Mouse (Mus musculus) brain, embryonic 14.5 days (tissue): ENCODE results near the gene Park7. TPM values are rescaled to one million over a fixed set of nuclear protein-coding genes. Genes with fewer than 3 reads are reported as not detected.
"Not testable (repeated sequence)": the region's sequence is repeated elsewhere in the genome, so short reads cannot be mapped to it uniquely, and the experiment has no call there.

ENCODE experiments used
- DNase-seq: peaks from one replicate; pipeline ENCODE4 v3.0.0-alpha.2; 2011; ENCODE audit warnings: low read depth
- CTCF ChIP-seq: fragments of 200-500 bp; IDR thresholded peaks from 2 replicates; pipeline ENCODE4 v1.5.1; 2012; ENCODE audit warnings: inconsistent platforms, mild to moderate bottlenecking, moderate library complexity, borderline replicate concordance; ENCODE audit not compliant: insufficient read depth, insufficient read length; ENCODE audit errors: extremely low read depth
- POLR2A ChIP-seq: fragments of 200-500 bp; IDR thresholded peaks from 2 replicates; pipeline ENCODE4 v1.6.1; 2012; ENCODE audit warnings: mild to moderate bottlenecking, inconsistent platforms, borderline replicate concordance; ENCODE audit not compliant: poor library complexity, insufficient read depth, insufficient read length, severe bottlenecking; ENCODE audit errors: extremely low read depth
- polyA plus RNA-seq: library from polyadenylated mRNA; depleted of rRNA; stranded (reverse); fragments of >200 nt; gene quantifications from 2 replicates; pipeline ENCODE4 v1.2.3, GENCODE M21; 2012

Park7 gene
- polyA plus RNA-seq, 1 experiment: 268 TPM

- TF ChIP-seq POLR2A (no peak), CTCF (no peak)
Observed at GRCm38 (mm10) chr4:150910164-150910951, 3.9 kb downstream of the Park7 start.

GRCm38 (mm10) chr4:150909451-150910156 is 4.6 kb downstream of the Park7 start:
- DNase-seq: peak; percentile 99
- TF ChIP-seq CTCF (peak; percentile 41; the same call in 1 of the 2 replicates), POLR2A (peak; percentile 82)

More at GRCm38 (mm10) chr4:150910164-150910951, 3.9 kb downstream of the Park7 start:
- DNase-seq: no peak

- not testable (repeated sequence) for DNase-seq
Observed at GRCm38 (mm10) chr4:150908512-150908911, 5.7 kb downstream of the Park7 start.

- TF ChIP-seq CTCF (no peak), POLR2A (no peak)
- no peak for DNase-seq
Observed at GRCm38 (mm10) chr4:150907099-150907498, 7.1 kb downstream of the Park7 start.

GRCm38 (mm10) chr4:150903091-150903742 is 11.0 kb downstream of the Park7 start:
- no peak for DNase-seq
- TF ChIP-seq POLR2A: no peak
- no peak for TF ChIP-seq CTCF

- DNase-seq: no peak
- TF ChIP-seq POLR2A (no peak), CTCF (no peak)
Observed at GRCm38 (mm10) chr4:150902062-150902461, 12.2 kb downstream of the Park7 start.

- TF ChIP-seq CTCF: peak; percentile 77
- no peak for TF ChIP-seq POLR2A
- peak; percentile 75 for DNase-seq
Observed at GRCm38 (mm10) chr4:150901651-150902050, 12.6 kb downstream of the Park7 start.

- no peak for DNase-seq
- TF ChIP-seq CTCF (no peak), POLR2A (no peak)
Observed at GRCm38 (mm10) chr4:150900486-150900885, 13.8 kb downstream of the Park7 start.

- peak; percentile 80 for DNase-seq
- TF ChIP-seq POLR2A (no peak), CTCF (peak; percentile 88)
Observed at GRCm38 (mm10) chr4:150898716-150899365, 15.4 kb downstream of the Park7 start.

GRCm38 (mm10) chr4:150896896-150897624 is 17.2 kb downstream of the Park7 start:
- DNase-seq: no peak
- no peak for TF ChIP-seq CTCF
- TF ChIP-seq POLR2A: no peak
